Mouse (Mus musculus) midbrain, postnatal 0 days (tissue): ENCODE data around the gene Mylpf. TPM values are rescaled to one million over a fixed set of nuclear protein-coding genes. Genes with fewer than 3 reads are reported as not detected.

Experiments
- ATAC-seq: fragments of 200-750 bp; cut with Nextera tagmentation; 2 replicates; pipeline ENCODE4 v1.8.0; 2017; ENCODE audit warnings: moderate number of reproducible peaks, mild to moderate bottlenecking, moderate TSS enrichment, moderate library complexity; ENCODE audit not compliant: low FRiP score
- DNase-seq: peaks from one replicate; pipeline ENCODE4 v3.0.0-alpha.2; 2015; ENCODE audit warnings: low spot score
- H3K27ac ChIP-seq: fragments of 300-500 bp; sonication (generic); 2 replicates; pipeline ENCODE4 v1.5.1; 2014; ENCODE audit warnings: low read depth, mild to moderate bottlenecking, low read length, mixed read lengths
- H3K27me3 ChIP-seq: fragments of 300-500 bp; sonication (generic); 2 replicates; pipeline ENCODE4 v1.6.1; 2014; ENCODE audit warnings: low read length, control low read depth, mixed read lengths; ENCODE audit not compliant: insufficient read depth
- H3K36me3 ChIP-seq: fragments of 300-500 bp; sonication (generic); 2 replicates; pipeline ENCODE4 v1.6.1; 2014; ENCODE audit warnings: low read length, control low read depth, mixed read lengths; ENCODE audit not compliant: insufficient read depth
- H3K4me1 ChIP-seq: fragments of 300-500 bp; sonication (generic); 2 replicates; pipeline ENCODE4 v1.6.1; 2014; ENCODE audit warnings: mild to moderate bottlenecking, control low read depth, antibody characterized with exemption, low read length, mixed read lengths; ENCODE audit not compliant: insufficient read depth
- H3K4me2 ChIP-seq: fragments of 300-500 bp; sonication (generic); 2 replicates; pipeline ENCODE4 v1.6.1; 2014; ENCODE audit warnings: low read depth, mild to moderate bottlenecking, low read length, mixed read lengths; ENCODE audit not compliant: poor library complexity, severe bottlenecking
- H3K4me3 ChIP-seq: fragments of 300-500 bp; sonication (generic); 2 replicates; pipeline ENCODE4 v1.5.1; 2014; ENCODE audit warnings: low read depth, mild to moderate bottlenecking, low read length, moderate library complexity
- H3K9ac ChIP-seq: fragments of 300-500 bp; sonication (generic); replicated peaks from 2 replicates; pipeline ENCODE4 v1.6.1; 2014; ENCODE audit warnings: mild to moderate bottlenecking, low read length, moderate library complexity, mixed read lengths; ENCODE audit not compliant: poor library complexity, severe bottlenecking
- H3K9me3 ChIP-seq: fragments of 300-500 bp; sonication (generic); 2 replicates; pipeline ENCODE4 v1.6.1; 2016; ENCODE audit warnings: low read length, control low read depth
- CTCF ChIP-seq: IDR thresholded peaks from 2 replicates; pipeline ENCODE4 v1.5.1; 2016; ENCODE audit warnings: antibody characterized with exemption, mild to moderate bottlenecking
- WGBS: fragments of 180-500 bp; shearing (Covaris S2); extraction: QIAGEN DNeasy Blood & Tissue Kit; methylation state at CpG from one replicate; pipeline ENCODE4 v1.1.7; 2014; 5-methylcytosine and 5-hydroxymethylcytosine counted together
- polyA plus RNA-seq: library from polyadenylated mRNA; unstranded; fragments of >200 nt; fragmentation: Nextera tagmentation; extraction: Ambion mirVana; gene quantifications from 2 replicates; pipeline ENCODE4 v1.2.1, GENCODE M21; 2015
- total RNA-seq: library from RNA; depleted of rRNA; stranded (reverse); fragments of >200 nt; gene quantifications from 2 replicates; pipeline ENCODE4 v1.2.3, GENCODE M21; 2014; rRNA removed

Mylpf gene
- total RNA-seq: 0.90 and 1.4 TPM in 2 replicates
- polyA plus RNA-seq: 1.5 and 2.2 TPM in 2 replicates

- H3K4me3 ChIP-seq: peak within 1 kb of the TSS; percentile 56
- peak within 1 kb of the TSS; percentile 75 for H3K27ac ChIP-seq
- no peaks in the 10 kb centered on the region for H3K27me3 ChIP-seq
- H3K4me2 ChIP-seq: peak within 1 kb of the TSS; percentile 99
- TF ChIP-seq CTCF: peak; percentile 89
- H3K4me1 ChIP-seq: peaks cover 6% of the 10 kb centered on the region
- peak within 1 kb of the TSS; percentile 63 for H3K9ac ChIP-seq
- under 1% methylated on average over 35 of the region's 44 CpGs for WGBS
- DNase-seq (peak; percentile 99), ATAC-seq (peak; percentile 95)
- H3K36me3 ChIP-seq: no peaks in the 10 kb centered on the region
- no peaks in the 10 kb centered on the region for H3K9me3 ChIP-seq
These were observed at the start of gene Mylpf for GRCm38 (mm10) chr7:127208553-127209438. Mylpf (plus strand) TSS chr7:127208890.

- Histone ChIP-seq H3K27me3 (no peaks in the 10 kb centered on the region), H3K4me1 (no peaks in the 10 kb centered on the region), H3K9me3 (no peaks in the 10 kb centered on the region), H3K27ac (no peak overlapping the region), H3K4me3 (no peak overlapping the region), H3K4me2 (no peak overlapping the region), H3K9ac (no peak overlapping the region), H3K36me3 (no peaks in the 10 kb centered on the region)
- DNase-seq: no peak
- ATAC-seq: no peak
- 90% methylated on average over 5 of the region's 5 CpGs for WGBS
- TF ChIP-seq CTCF: no peak
These were observed 46.1 kb upstream of the Mylpf start for GRCm38 (mm10) chr7:127162546-127162945.

- Histone ChIP-seq H3K4me1 (no peaks in the 10 kb centered on the region), H3K27me3 (no peaks in the 10 kb centered on the region), H3K9me3 (no peaks in the 10 kb centered on the region), H3K4me3 (no peak overlapping the region), H3K4me2 (no peak overlapping the region), H3K9ac (no peak overlapping the region), H3K27ac (no peak overlapping the region), H3K36me3 (no peaks in the 10 kb centered on the region)
- no peak for ATAC-seq
- 80% methylated on average over 4 of the region's 4 CpGs for WGBS
- no peak for DNase-seq
- no peak for TF ChIP-seq CTCF
These were observed 44.7 kb upstream of the Mylpf start for GRCm38 (mm10) chr7:127164002-127164401.

- no peaks in the 10 kb centered on the region for H3K9me3 ChIP-seq
- H3K4me3 ChIP-seq: no peak overlapping the region
- ATAC-seq (no peak), DNase-seq (no peak)
- TF ChIP-seq CTCF: no peak
- 82% methylated on average over 12 of the region's 12 CpGs for WGBS
- H3K4me1 ChIP-seq: no peaks in the 10 kb centered on the region
- no peak overlapping the region for H3K9ac ChIP-seq
- H3K27ac ChIP-seq: no peak overlapping the region
- H3K27me3 ChIP-seq: no peaks in the 10 kb centered on the region
- H3K36me3 ChIP-seq: no peaks in the 10 kb centered on the region
- H3K4me2 ChIP-seq: no peak overlapping the region
These were observed 42.8 kb upstream of the Mylpf start for GRCm38 (mm10) chr7:127165607-127166493.

- H3K4me2 ChIP-seq: no peak overlapping the region
These were observed 42.2 kb upstream of the Mylpf start for GRCm38 (mm10) chr7:127166501-127166900.

More at GRCm38 (mm10) chr7:127166501-127166900, 42.2 kb upstream of the Mylpf start:
- Histone ChIP-seq H3K9ac (no peak overlapping the region), H3K4me3 (no peak overlapping the region), H3K4me1 (no peaks in the 10 kb centered on the region), H3K9me3 (no peaks in the 10 kb centered on the region), H3K36me3 (no peaks in the 10 kb centered on the region), H3K27me3 (no peaks in the 10 kb centered on the region), H3K27ac (no peak overlapping the region)
- DNase-seq (no peak), ATAC-seq (no peak)
- TF ChIP-seq CTCF: no peak
- 79% methylated on average over 5 of the region's 5 CpGs for WGBS
